Mouse (Mus musculus) kidney, adult 2 months (tissue): ENCODE results near the gene Pnma1.

Experiments
- CTCF ChIP-seq: fragments of 200-500 bp; conservative IDR thresholded peaks from 2 replicates; pipeline ENCODE4 v1.5.1; 2011; ENCODE audit warnings: low read depth, mild to moderate bottlenecking, control low read depth, low read length, moderate library complexity, mixed read lengths; ENCODE audit not compliant: insufficient read depth, insufficient read length
- POLR2A ChIP-seq: fragments of 200-500 bp; IDR thresholded peaks from one replicate; pipeline ENCODE4 v1.6.1; 2011; ENCODE audit warnings: low read depth, low read length, control low read depth

DNA sequence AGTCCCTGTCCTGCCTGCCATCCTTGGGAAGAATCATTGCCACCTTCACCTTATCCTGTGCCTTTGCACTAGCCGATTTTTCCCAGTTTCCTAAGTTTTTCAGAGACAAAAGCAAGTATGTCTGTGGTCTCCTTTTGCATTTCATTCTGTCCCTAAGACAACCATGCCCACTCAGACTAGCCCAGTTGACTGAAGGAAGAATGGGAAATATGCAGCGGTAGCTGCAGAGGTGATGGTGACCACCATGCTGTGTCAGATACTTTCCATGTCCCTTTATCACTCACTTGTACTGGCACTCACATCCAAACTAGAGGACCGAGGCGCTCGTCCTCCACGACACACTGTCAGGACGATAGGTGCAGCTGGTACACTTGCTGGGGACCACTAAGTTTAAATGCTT, 11.2 kb downstream of the Pnma1 start:
- TF ChIP-seq CTCF = no peak
- no peak for TF ChIP-seq POLR2A
